Mouse (Mus musculus) 3134 (cell line): ENCODE results near the gene Olfr394.
"Not testable (repeated sequence)": the region's sequence is repeated elsewhere in the genome, so short reads cannot be mapped to it uniquely, and the experiment has no call there.

Source experiments
- DNase-seq: peaks from one replicate; pipeline ENCODE4 v3.0.0-alpha.2; 2011; ENCODE audit warnings: low spot score; ENCODE audit not compliant: insufficient read length; ENCODE audit errors: extremely low read depth

Gene Olfr394

GRCm38 (mm10) chr11:73890671-73891070, at the start of gene Olfr394:
TSS of gene Olfr394 (minus strand) at chr11:73890771.
- DNase-seq: no peak

DNA sequence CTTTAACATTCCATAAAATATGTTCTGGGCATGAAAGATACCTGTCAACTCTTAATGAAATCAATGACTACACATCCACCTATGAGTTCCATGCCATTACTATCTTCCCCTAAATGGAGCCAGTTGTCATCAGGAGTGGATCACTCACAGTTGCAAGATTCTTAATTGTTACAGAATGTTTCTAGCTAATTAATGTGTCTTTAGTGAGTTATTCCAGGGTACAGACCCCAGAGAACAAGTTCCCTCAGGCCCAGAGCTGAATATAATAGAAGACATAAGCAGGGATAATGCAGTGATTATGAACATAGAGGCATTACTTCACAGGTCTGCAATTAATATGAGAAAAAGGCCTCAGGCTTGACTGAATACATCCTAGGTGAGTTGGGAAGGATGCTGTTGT, 45.8 kb upstream of the Olfr394 start, which contains the start of gene Olfr23:
Olfr23 (plus strand) TSS at position 301 of the 400 bp plus-strand sequence.
- no peak for DNase-seq

DNA sequence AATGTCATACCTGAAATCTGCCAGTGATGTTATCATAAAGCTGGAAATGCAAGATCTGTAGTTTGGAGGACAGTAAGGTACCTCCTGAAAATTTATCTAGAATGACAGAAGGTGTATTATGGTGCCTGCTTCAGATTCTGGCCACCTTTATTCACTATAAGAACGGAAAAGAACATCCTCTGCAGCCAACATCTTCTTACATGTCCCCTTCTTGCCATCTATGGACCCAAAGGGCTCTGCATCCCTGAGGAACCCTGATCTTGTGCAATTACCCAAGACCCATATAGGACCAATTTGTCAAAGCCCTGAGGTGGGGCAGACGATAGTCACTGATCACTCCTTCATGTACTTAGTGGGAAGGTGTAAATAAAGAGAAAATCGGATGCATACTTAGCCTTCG, 18.6 kb upstream of the Olfr394 start, which contains the start of gene Olfr395:
Olfr395 (minus strand) TSS at position 101 of the 400 bp plus-strand sequence.
- DNase-seq: not testable (repeated sequence)

- no peak for DNase-seq
These were observed 39.2 kb downstream of the Olfr394 start, which contains the start of gene Olfr393 for GRCm38 (mm10) chr11:73851354-73851753. TSS of gene Olfr393 (minus strand) at chr11:73851454.
